Mouse (Mus musculus): ENCODE data around the gene Rnf220. TPM values are rescaled to one million over a fixed set of nuclear protein-coding genes. Genes with fewer than 3 reads are reported as not detected.

The Rnf220 gene
- polyA plus RNA-seq, 1 experiment = 47.7 TPM

- Histone ChIP-seq H3K4me1 (ENCODE audit: control insufficient read depth, insufficient read depth, low read length) (0 out of 2 replicates have a peak, but pooled peaks cover 4% of the 10 kb centered on the region), H3K27ac (ENCODE audit: insufficient read depth, low read length) (0 out of 2 replicates have a peak overlapping the region, but pooled peaks have one; percentile 80), H3K4me3 (ENCODE audit: insufficient read depth, low read length) (no peak overlapping the region)
- TF ChIP-seq CTCF (IDR thresholded peaks at IDR 0.05; ENCODE audit: borderline replicate concordance, insufficient read depth, low read length) (no peak), POLR2A (IDR thresholded peaks at IDR 0.05; ENCODE audit: low read depth, low read length) (no peak)
Observed at GRCm38 (mm10) chr4:117253218-117254016, 243.4 kb downstream of the Rnf220 start.

- 0 out of 2 replicates have a peak, but pooled peaks cover 4% of the 10 kb centered on the region for H3K4me1 ChIP-seq (ENCODE audit: control insufficient read depth, insufficient read depth, low read length)
- no peak for TF ChIP-seq POLR2A (IDR thresholded peaks at IDR 0.05; ENCODE audit: low read depth, low read length)
- TF ChIP-seq CTCF (IDR thresholded peaks at IDR 0.05; ENCODE audit: borderline replicate concordance, insufficient read depth, low read length) = no peak
- peak overlapping the region; percentile 71; the same call in 1 of the 2 replicates for H3K4me3 ChIP-seq (ENCODE audit: insufficient read depth, low read length)
- peak overlapping the region; percentile 80; the same call in 1 of the 2 replicates for H3K27ac ChIP-seq (ENCODE audit: insufficient read depth, low read length)
Observed at GRCm38 (mm10) chr4:117252755-117253154, 244.1 kb downstream of the Rnf220 start.

GRCm38 (mm10) chr4:117252351-117252750, 244.5 kb downstream of the Rnf220 start:
- H3K27ac ChIP-seq (ENCODE audit: insufficient read depth, low read length) = peak overlapping the region; percentile 80
- TF ChIP-seq CTCF (IDR thresholded peaks at IDR 0.05; ENCODE audit: borderline replicate concordance, insufficient read depth, low read length) (no peak), POLR2A (IDR thresholded peaks at IDR 0.05; ENCODE audit: low read depth, low read length) (no peak; the same call in 1 of the 2 replicates)
- H3K4me1 ChIP-seq (ENCODE audit: control insufficient read depth, insufficient read depth, low read length) = 0 out of 2 replicates have a peak, but pooled peaks cover 4% of the 10 kb centered on the region
- H3K4me3 ChIP-seq (ENCODE audit: insufficient read depth, low read length) = peak overlapping the region; percentile 71

- 0 out of 2 replicates have a peak, but pooled peaks cover 4% of the 10 kb centered on the region for H3K4me1 ChIP-seq (ENCODE audit: control insufficient read depth, insufficient read depth, low read length)
- peak; percentile 60 for TF ChIP-seq POLR2A (IDR thresholded peaks at IDR 0.05; ENCODE audit: low read depth, low read length)
- TF ChIP-seq CTCF (IDR thresholded peaks at IDR 0.05; ENCODE audit: borderline replicate concordance, insufficient read depth, low read length) = no peak
- peak within 1 kb of the TSS; percentile 71 for H3K4me3 ChIP-seq (ENCODE audit: insufficient read depth, low read length)
- peak within 1 kb of the TSS; percentile 80 for H3K27ac ChIP-seq (ENCODE audit: insufficient read depth, low read length)
Observed at GRCm38 (mm10) chr4:117251801-117252316, 245.0 kb downstream of the Rnf220 start, which contains the start of the genes Tmem53 and Armh1. Gene Tmem53, plus strand, starts transcription at chr4:117251951. Gene Armh1, minus strand, starts transcription at chr4:117252125.

GRCm38 (mm10) chr4:117250982-117251381, 245.9 kb downstream of the Rnf220 start:
- Histone ChIP-seq H3K4me3 (ENCODE audit: insufficient read depth, low read length) (no peak overlapping the region), H3K4me1 (ENCODE audit: control insufficient read depth, insufficient read depth, low read length) (0 out of 2 replicates have a peak, but pooled peaks cover 4% of the 10 kb centered on the region), H3K27ac (ENCODE audit: insufficient read depth, low read length) (no peak overlapping the region)
- TF ChIP-seq CTCF (IDR thresholded peaks at IDR 0.05; ENCODE audit: borderline replicate concordance, insufficient read depth, low read length) (no peak), POLR2A (IDR thresholded peaks at IDR 0.05; ENCODE audit: low read depth, low read length) (no peak)

GRCm38 (mm10) chr4:117240867-117241266, 256.0 kb downstream of the Rnf220 start:
- Histone ChIP-seq H3K4me1 (ENCODE audit: control insufficient read depth, insufficient read depth, low read length) (peaks cover 7% of the 10 kb centered on the region; the same call in 1 of the 2 replicates), H3K27ac (ENCODE audit: insufficient read depth, low read length) (no peak overlapping the region), H3K4me3 (ENCODE audit: insufficient read depth, low read length) (no peak overlapping the region)
- no peak for TF ChIP-seq CTCF (IDR thresholded peaks at IDR 0.05; ENCODE audit: borderline replicate concordance, insufficient read depth, low read length)
- no peak for TF ChIP-seq POLR2A (IDR thresholded peaks at IDR 0.05; ENCODE audit: low read depth, low read length)

- peaks cover 7% of the 10 kb centered on the region; the same call in 1 of the 2 replicates for H3K4me1 ChIP-seq (ENCODE audit: control insufficient read depth, insufficient read depth, low read length)
- no peak overlapping the region for H3K4me3 ChIP-seq (ENCODE audit: insufficient read depth, low read length)
- TF ChIP-seq CTCF (IDR thresholded peaks at IDR 0.05; ENCODE audit: borderline replicate concordance, insufficient read depth, low read length) (no peak), POLR2A (IDR thresholded peaks at IDR 0.05; ENCODE audit: low read depth, low read length) (no peak)
- H3K27ac ChIP-seq (ENCODE audit: insufficient read depth, low read length) = no peak overlapping the region
Observed at GRCm38 (mm10) chr4:117239153-117239552, 257.7 kb downstream of the Rnf220 start.

- no peak overlapping the region for H3K27ac ChIP-seq (ENCODE audit: insufficient read depth, low read length)
- no peak overlapping the region for H3K4me3 ChIP-seq (ENCODE audit: insufficient read depth, low read length)
- peaks cover 3% of the 10 kb centered on the region; the same call in 1 of the 2 replicates for H3K4me1 ChIP-seq (ENCODE audit: control insufficient read depth, insufficient read depth, low read length)
- TF ChIP-seq CTCF (IDR thresholded peaks at IDR 0.05; ENCODE audit: borderline replicate concordance, insufficient read depth, low read length) = no peak
- TF ChIP-seq POLR2A (IDR thresholded peaks at IDR 0.05; ENCODE audit: low read depth, low read length) = no peak
Observed at GRCm38 (mm10) chr4:117235822-117236221, 261.0 kb downstream of the Rnf220 start.

GRCm38 (mm10) chr4:117234166-117234741, 262.6 kb downstream of the Rnf220 start:
- TF ChIP-seq CTCF (IDR thresholded peaks at IDR 0.05; ENCODE audit: borderline replicate concordance, insufficient read depth, low read length) = no peak
- no peak for TF ChIP-seq POLR2A (IDR thresholded peaks at IDR 0.05; ENCODE audit: low read depth, low read length)
- no peak overlapping the region for H3K4me3 ChIP-seq (ENCODE audit: insufficient read depth, low read length)
- H3K4me1 ChIP-seq (ENCODE audit: control insufficient read depth, insufficient read depth, low read length) = peaks cover 3% of the 10 kb centered on the region; the same call in 1 of the 2 replicates
- no peak overlapping the region for H3K27ac ChIP-seq (ENCODE audit: insufficient read depth, low read length)

All from embryonic fibroblast, embryonic 13.5 days (primary cell).